Mouse (Mus musculus) ovary, postnatal 14 days (tissue): Measurements from ENCODE around the gene Qser1.

Source experiments
- DNase-seq: peaks from one replicate; pipeline ENCODE4 v3.0.0; 2022; ENCODE audit warnings: low spot score

Qser1 gene

GRCm38 (mm10) chr2:104817555-104818330, 1.2 kb upstream of the Qser1 start:
- no peak for DNase-seq

GRCm38 (mm10) chr2:104816866-104817439, 393 bp upstream of the Qser1 start:
- DNase-seq = peak; percentile 86

GRCm38 (mm10) chr2:104815561-104816370, 794 bp downstream of the Qser1 start:
- DNase-seq = peak; percentile 20

- DNase-seq = no peak
Measured at GRCm38 (mm10) chr2:104814181-104814951, 2.2 kb downstream of the Qser1 start.

GRCm38 (mm10) chr2:104805435-104805834, 11.1 kb downstream of the Qser1 start:
- no peak for DNase-seq

- DNase-seq = no peak
Measured at GRCm38 (mm10) chr2:104774763-104775162, 41.8 kb downstream of the Qser1 start.

- DNase-seq = no peak
Measured at GRCm38 (mm10) chr2:104768697-104769096, 47.9 kb downstream of the Qser1 start.

- no peak for DNase-seq
Measured at GRCm38 (mm10) chr2:104764018-104764417, 52.5 kb downstream of the Qser1 start.

- DNase-seq = no peak
Measured at GRCm38 (mm10) chr2:104763134-104763703, 53.3 kb downstream of the Qser1 start.

GRCm38 (mm10) chr2:104750611-104751010, 65.9 kb downstream of the Qser1 start:
- DNase-seq = no peak

- DNase-seq = no peak
Measured at GRCm38 (mm10) chr2:104748652-104749183, 67.8 kb downstream of the Qser1 start.

- no peak for DNase-seq
Measured at GRCm38 (mm10) chr2:104746251-104746650, 70.3 kb downstream of the Qser1 start.

GRCm38 (mm10) chr2:104743971-104744370, 72.6 kb downstream of the Qser1 start:
- DNase-seq = no peak

GRCm38 (mm10) chr2:104743160-104743559, 73.4 kb downstream of the Qser1 start:
- no peak for DNase-seq

- peak; percentile 89 for DNase-seq
Measured at GRCm38 (mm10) chr2:104742741-104743064, 73.9 kb downstream of the Qser1 start, which contains the start of gene Depdc7. Gene Depdc7 (minus strand): TSS chr2:104742878.

- DNase-seq = no peak
Measured at GRCm38 (mm10) chr2:104741896-104742740, 74.4 kb downstream of the Qser1 start.

GRCm38 (mm10) chr2:104741015-104741758, 75.4 kb downstream of the Qser1 start:
- no peak for DNase-seq

- no peak for DNase-seq
Measured at GRCm38 (mm10) chr2:104740248-104740949, 76.2 kb downstream of the Qser1 start.

- DNase-seq = no peak
Measured at GRCm38 (mm10) chr2:104739691-104740090, 76.9 kb downstream of the Qser1 start.
